Mouse (Mus musculus) adrenal gland, postnatal 4 days (tissue): ENCODE data around the gene Camk2d. TPM values are rescaled to one million over a fixed set of nuclear protein-coding genes. Genes with fewer than 3 reads are reported as not detected.

Source experiments
- DNase-seq, 2 experiments: peaks; one replicate each; pipeline ENCODE4 v3.0.0; 2021 to 2022; ENCODE audit warnings: low spot score in 2 of 2, mixed read lengths in 2 of 2
- total RNA-seq, 2 experiments: library from RNA; stranded (reverse); gene quantifications; 2 replicates each; pipeline ENCODE4 v1.2.3; 2021

Camk2d gene
- total RNA-seq, 2 experiments from 2014 or later, result 99.4 to 100 TPM

GRCm38 (mm10) chr3:126804968-126805367 is 208.9 kb downstream of the Camk2d start:
- no peak for DNase-seq

GRCm38 (mm10) chr3:126806145-126806544 is 210.0 kb downstream of the Camk2d start:
- DNase-seq, result no peak

- no peak for DNase-seq
Measured at GRCm38 (mm10) chr3:126809915-126810314, 213.8 kb downstream of the Camk2d start.

GRCm38 (mm10) chr3:126810372-126811090 is 214.4 kb downstream of the Camk2d start:
- DNase-seq, result no peak

GRCm38 (mm10) chr3:126811646-126812045 is 215.5 kb downstream of the Camk2d start:
- no peak for DNase-seq

GRCm38 (mm10) chr3:126822374-126822773 is 226.3 kb downstream of the Camk2d start:
- DNase-seq, result no peak

- DNase-seq, result no peak
Measured at GRCm38 (mm10) chr3:126824930-126825329, 228.8 kb downstream of the Camk2d start.

GRCm38 (mm10) chr3:126826172-126826571 is 230.1 kb downstream of the Camk2d start:
- DNase-seq, result no peak

GRCm38 (mm10) chr3:126827900-126828299 is 231.8 kb downstream of the Camk2d start:
- DNase-seq, result no peak

- DNase-seq, result no peak
Measured at GRCm38 (mm10) chr3:126829817-126830216, 233.7 kb downstream of the Camk2d start.

- no peak for DNase-seq
Measured at GRCm38 (mm10) chr3:126831418-126832138, 235.5 kb downstream of the Camk2d start.

- DNase-seq, result no peak
Measured at GRCm38 (mm10) chr3:126834641-126835167, 238.6 kb downstream of the Camk2d start.

- no peak for DNase-seq
Measured at GRCm38 (mm10) chr3:126842780-126843179, 246.7 kb downstream of the Camk2d start.

- no peak for DNase-seq
Measured at GRCm38 (mm10) chr3:126844809-126845208, 248.7 kb downstream of the Camk2d start.

- no peak for DNase-seq
Measured at GRCm38 (mm10) chr3:126848081-126848480, 252.0 kb downstream of the Camk2d start.

GRCm38 (mm10) chr3:126860442-126860841 is 264.3 kb downstream of the Camk2d start:
- DNase-seq, result no peak

GRCm38 (mm10) chr3:126869561-126869960 is 273.5 kb downstream of the Camk2d start:
- no peak for DNase-seq

- DNase-seq, result no peak
Measured at GRCm38 (mm10) chr3:126870688-126871087, 274.6 kb downstream of the Camk2d start.

- no peak for DNase-seq
Measured at GRCm38 (mm10) chr3:126878233-126878632, 282.1 kb downstream of the Camk2d start.

GRCm38 (mm10) chr3:126886090-126886489 is 290.0 kb downstream of the Camk2d start:
- no peak for DNase-seq

- no peak for DNase-seq
Measured at GRCm38 (mm10) chr3:126886644-126887043, 290.5 kb downstream of the Camk2d start.
